Mouse (Mus musculus) lung, postnatal 25 days (tissue): Measurements from ENCODE around the gene Olfr559.

ENCODE experiments used
- DNase-seq: peaks from one replicate; pipeline ENCODE4 v3.0.0; 2022; ENCODE audit warnings: low spot score

Gene Olfr559

DNA sequence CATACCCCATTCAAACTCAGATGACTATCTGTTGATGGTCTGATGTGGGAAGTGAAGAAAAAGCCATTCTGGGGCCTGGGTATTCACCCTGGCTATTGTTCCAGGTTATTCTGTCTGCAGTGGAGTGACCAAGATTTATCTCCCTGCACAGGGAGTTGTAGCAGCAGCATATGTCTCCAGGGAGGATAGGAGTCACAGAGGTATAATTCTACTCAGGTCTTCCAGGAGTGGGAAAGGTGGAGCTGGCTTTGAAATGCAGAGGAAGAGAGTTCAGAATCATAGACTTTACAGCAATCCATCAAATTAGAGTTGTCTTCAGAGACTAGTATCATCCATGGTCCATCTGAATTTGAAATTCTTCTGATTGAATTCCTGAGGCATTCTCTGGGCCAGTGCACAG lies at the start of gene Olfr559:
TSS of gene Olfr559 (minus strand) at position 101 of the 400 bp plus-strand sequence.
- DNase-seq = no peak

DNA sequence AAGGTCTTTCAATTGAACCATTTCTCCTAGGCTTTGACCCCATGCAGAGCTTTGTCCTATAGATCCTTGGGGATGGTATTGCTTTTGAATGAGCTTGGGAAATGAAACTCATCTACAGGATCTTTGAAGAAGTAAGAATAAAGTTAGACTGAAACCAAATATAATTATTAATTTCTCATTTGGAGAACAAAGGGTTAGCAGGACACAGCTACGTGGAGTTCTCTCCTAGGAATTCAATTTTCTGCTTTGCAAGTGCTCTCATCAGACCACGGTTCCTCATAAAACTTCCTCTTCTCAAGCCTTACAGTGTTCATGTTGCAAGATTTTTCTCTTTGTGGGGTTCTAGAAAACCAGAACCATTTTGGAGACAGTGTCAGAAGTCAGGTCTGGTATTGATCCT lies 43.6 kb upstream of the Olfr559 start, which contains the start of gene Olfr561:
TSS of gene Olfr561 (plus strand) at position 301 of the 400 bp plus-strand sequence.
- no peak for DNase-seq

DNA sequence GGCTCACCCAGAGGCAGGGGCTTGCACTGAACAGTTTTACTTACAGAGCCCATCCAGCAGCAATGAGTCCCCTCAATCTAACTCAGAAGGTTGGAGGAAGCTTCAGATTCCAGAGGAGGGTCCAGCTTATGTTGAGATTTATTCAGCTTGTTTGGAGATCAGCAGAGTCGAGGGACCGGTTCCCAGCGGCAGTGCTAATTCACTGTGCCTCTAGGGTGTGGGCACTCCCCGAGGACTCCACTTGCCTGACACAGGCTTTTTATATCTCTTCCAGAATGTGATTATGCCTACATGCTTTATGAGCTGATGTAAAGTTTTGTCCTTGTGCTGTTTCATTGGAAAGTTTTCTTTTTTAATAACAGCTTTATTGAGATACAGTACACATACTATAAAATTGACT lies 32.0 kb upstream of the Olfr559 start, which contains the start of the genes Olfr560 and Olfr78:
TSS of gene Olfr560 (minus strand) at position 101 of the 400 bp plus-strand sequence.
TSS of gene Olfr78 (minus strand) at position 206 of the 400 bp plus-strand sequence.
- no peak for DNase-seq

DNA sequence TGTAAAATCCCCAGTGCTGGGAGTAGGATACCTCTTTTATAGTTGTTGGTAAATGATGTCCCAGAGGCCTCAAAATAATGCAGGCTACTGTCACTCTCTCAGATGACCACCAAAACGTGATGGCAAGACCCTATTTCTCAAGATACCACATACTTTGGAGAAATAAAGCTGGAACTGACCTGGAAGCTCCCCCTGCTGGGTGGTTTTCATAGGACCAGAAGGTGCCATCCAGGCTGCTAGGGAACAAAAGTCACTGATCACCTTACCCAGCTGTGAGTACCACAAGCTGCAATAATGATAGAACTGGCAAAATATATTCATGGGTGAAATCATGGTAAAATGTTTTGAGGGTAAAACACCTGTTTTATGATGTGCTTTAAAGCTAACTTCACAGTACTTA lies 24.8 kb upstream of the Olfr559 start:
- no peak for DNase-seq

DNA sequence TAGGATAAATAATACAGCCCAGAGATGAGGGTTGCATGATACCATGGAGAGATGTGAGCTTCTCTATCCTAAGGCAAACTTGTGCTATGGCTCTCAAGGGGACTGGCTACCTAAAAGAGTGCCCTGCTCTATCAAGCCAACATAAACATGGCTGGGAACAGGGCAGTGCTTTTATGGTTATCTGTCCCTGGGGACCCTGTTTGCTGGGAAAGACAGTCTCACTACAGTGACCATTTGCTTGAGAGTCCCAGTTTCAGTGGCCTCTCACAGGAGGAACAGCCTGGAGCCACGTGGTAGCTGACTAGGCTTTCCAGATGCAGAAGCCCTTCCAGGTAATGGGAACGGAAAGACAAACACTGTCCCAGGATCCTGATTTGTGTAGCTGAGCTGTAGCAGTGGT lies 10.4 kb upstream of the Olfr559 start:
- no peak for DNase-seq

DNA sequence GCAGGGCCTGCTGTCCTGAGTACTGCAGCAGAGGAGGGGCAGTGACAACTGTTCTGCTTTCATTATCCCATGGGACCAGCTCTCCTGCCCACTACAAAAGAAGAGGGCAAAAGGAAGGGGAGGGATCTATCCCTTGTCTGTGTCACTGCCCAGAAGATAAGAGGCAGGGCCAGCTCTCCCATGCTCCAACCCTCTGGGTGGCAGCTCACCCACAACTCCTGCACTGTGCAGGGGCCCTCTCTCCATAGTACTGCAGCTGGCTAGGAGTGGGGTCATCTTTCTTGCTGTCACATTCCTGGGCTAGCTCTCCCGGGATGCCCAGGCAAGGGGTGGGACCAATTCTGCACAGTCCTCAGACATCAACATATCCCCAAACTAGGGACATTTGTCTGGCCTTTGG lies 6.5 kb upstream of the Olfr559 start:
- no peak for DNase-seq

DNA sequence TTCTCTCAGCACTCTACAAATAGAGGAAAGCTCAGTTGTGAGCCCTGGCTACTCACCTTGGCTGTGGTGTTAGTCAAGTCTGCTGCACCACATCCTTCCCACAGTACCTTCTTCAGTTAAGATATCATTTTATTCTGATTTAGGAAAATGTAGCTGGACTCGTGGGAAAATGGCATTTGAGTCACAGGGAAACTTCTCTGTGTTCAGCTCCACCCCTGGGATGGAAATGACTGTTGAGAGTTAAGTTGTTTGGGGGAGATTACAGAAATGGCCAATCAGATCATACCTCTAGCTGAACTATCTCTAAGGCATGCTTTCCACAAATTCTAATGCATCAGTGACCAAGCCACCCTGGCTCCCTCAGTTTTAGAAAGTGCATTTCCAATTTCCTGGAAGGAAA lies 8.3 kb downstream of the Olfr559 start, which contains the start of gene Olfr33:
TSS of gene Olfr33 (minus strand) at position 101 of the 400 bp plus-strand sequence.
- no peak for DNase-seq

DNA sequence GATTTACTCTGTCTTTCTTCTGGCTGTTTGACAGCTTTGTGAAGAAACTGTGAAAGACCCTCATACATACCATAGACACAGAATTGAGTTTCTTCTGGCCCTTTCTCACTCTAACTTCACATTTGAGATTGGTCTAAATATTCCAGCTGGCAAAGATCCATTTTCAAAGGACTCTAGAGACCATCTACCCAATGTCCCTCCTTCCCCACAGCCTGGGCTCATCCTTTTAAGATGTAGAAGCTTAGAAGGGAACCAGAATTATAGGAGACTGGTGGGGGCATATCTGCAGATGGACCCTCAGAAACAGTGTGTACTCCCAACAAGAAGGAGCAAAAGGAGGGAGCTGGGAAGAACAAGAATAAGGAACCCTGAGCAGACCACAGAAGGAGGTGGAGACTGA lies 25.4 kb downstream of the Olfr559 start, which contains the start of gene Olfr558:
TSS of gene Olfr558 (plus strand) at position 301 of the 400 bp plus-strand sequence.
- no peak for DNase-seq

DNA sequence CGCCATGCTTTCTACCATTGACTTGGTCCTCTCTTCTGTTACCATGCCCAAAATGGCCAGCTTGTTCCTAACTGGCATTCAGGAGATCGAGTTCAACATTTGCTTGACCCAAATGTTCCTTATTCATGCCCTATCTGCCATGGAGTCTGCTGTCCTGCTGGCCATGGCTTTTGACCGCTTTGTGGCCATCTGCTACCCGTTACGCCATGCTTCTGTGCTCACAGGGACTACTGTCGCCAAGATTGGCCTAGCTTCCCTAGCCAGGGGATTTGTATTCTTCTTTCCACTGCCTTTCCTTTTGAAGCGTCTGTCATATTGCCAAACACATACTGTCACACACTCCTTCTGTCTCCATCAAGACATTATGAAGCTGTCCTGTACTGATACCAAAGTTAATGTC lies 28.8 kb downstream of the Olfr559 start:
- DNase-seq = no peak

DNA sequence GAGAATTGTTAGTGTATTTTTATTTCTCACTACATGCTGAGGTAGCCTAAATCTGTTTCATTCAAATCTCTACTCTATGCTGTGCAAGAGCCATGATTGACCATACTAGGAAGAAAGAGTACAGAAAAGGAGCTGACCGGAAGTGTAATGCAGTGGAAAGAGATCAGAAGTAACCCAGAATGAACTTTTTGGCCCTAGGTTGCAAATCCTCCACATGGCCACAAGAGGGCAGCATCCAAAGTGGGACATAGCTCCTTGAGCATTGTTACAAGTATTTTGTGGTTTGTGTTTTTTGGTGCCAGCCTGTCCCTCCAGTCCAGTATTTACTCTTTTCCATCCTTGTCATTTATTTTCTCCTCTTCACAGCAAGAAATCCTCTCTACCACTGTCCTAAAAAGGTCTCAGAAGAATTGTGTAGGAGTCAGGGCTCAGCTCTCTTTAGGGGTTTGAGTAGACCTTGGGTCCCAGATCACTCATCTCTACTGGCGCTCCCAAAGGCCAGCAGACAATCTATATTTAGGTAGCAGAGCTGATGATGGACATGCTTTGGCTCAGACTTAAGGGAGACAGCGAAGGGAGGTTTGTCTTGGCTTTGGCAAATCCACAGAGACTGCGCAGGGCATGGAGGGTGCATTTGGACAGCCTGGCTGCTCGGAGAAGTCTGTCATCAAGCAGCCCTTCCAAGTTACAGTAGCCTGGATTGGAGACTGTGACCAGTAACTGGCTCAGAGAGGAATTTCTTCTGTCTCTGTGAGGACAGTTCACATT lies 31.7 kb downstream of the Olfr559 start, which contains the start of gene Olfr557:
TSS of gene Olfr557 (plus strand) at position 553 of the 768 bp plus-strand sequence.
- peak; percentile 19 for DNase-seq

DNA sequence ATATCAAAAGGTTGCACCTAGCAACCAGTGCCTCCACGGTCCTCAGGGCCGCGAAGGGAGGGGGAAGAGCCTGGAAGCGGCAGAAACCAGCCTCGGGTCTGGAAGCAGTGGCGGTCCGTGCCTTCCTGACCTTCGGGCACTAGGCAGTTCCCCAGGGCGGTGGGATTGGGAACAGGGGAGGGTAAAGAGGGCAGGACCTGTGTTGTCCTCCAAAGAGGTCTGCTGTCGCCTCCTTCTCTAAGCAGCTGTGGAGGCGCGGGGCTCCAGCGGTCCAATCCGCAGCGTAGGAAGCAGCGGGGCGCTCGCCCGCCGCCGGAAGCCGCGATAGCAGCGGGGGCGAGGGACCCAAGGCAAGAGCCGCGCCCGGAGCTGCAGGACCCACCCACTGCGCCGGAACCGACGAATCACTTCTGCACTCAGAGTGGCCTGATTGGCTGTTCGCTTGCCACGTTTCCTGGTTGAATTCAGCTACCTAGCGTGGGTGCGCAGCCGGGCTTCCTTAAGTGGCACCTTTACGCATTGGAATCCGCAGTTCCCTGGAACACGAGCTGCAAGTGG lies 40.3 kb downstream of the Olfr559 start, which contains the start of gene Trim68:
TSS of gene Trim68 (minus strand) at position 384 of the 558 bp plus-strand sequence.
- peak; percentile 95 for DNase-seq

DNA sequence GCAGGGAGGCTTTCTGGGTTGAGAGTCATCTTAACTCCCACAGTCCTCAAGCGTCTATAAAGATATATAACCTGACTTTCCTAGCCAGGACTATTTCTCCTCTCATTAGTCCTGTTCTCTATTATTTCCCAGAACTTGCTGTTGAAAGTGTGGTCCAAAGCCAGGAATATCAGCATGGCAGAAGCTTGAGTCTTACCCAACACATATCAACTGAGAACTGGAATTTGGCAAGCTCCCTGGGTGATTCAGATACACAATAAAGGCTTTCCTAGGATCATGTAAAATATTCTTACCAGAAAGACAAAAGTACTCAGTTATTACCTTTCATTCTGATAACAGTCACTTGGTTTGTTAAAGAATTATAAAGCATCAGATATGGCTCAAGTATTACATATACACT lies 45.4 kb downstream of the Olfr559 start:
- DNase-seq = no peak

DNA sequence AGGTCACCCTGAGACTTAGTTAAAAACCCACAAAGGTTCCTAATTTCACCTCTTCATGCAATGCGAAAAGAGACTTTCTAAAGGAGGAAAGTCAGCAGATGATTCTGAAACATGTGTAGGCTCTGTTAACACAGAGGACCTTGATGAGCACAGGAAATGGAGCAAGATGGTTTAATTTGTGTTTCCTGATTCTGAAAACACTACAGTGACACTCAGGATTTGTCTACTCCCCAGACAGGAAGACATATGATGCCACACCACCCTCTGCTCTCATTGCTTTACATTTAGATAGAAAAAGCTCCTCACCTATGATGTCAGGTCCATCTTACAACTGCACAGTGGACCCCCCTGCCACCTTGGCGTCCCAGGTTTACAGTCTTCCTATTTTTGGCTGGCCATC lies 51.1 kb downstream of the Olfr559 start:
- no peak for DNase-seq
